Mouse (Mus musculus): Measurements from ENCODE around the gene Mpzl1. TPM values are rescaled to one million over a fixed set of nuclear protein-coding genes. Genes with fewer than 3 reads are reported as not detected.

Gene Mpzl1
- total RNA-seq, 2 experiments from 2014 or later, result 33.3 to 34.1 TPM

GRCm38 (mm10) chr1:165625896-165626295 is 8.4 kb downstream of the Mpzl1 start:
- intact Hi-C loops (cut with DNase I), result no loop called here
- DNase-seq, result no peak

- intact Hi-C loops (cut with DNase I), result no loop called here
- no peak for DNase-seq
Observed at GRCm38 (mm10) chr1:165625058-165625457, 9.3 kb downstream of the Mpzl1 start.

DNA sequence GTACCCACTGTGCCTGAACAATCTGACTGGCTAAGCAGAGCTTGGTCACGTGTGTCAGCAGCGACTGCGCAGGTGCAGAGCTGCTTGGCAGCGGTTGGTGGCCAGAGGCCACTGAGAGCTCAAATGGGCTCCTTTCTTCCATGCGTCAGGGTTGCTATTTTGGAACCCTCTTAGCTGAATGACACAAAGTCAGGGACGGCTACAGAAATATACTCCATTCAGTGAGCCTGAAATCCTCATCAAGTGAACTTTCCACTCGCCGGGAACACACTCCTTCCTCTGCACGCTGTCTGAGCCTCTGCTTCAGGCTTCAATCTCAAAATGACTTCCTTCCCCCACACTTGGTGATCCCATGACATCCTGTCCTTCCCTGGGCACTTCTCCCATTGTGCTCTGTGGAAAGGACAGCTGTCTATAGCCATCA is 16.1 kb downstream of the Mpzl1 start:
- DNase-seq, result peak; percentile 73 to 74
- intact Hi-C loops (cut with DNase I), result loop anchor here (2.0 kb wide), 1 partner anchor 15 kb away; no protein-coding TSS in a partner anchor

DNA sequence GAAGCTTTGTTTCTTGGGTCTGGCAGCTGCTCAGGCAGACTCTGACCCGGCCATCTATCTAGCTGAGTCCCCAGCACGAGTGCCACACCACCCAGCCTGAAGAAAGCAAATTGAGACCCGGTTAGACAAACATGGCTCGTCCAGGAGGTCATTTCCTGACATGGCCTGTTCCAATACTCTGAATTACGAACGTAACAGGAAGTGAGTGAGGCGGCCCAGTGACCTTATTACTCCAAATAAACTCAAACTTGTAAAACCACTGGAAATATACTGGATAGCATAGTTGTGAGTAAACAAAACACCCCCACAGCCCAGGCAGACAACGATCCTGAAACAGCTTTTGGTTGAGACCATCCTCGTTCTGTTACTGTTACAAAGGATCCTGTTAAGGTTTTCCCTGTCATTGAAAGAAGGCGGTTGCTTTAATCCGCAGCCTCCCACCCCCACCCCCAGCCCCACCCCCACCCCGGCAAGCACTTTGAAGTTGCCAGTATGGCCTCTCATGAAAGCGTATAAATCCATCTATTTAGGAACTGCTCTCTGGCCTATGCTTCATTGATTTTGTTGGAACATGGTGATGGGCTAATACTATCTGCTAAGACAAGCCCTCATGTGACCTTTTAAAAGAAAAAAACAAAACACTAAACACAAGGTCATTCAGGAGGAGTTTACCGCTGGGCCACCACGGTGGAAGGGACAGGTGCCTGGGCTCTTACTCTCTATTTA is 17.0 kb downstream of the Mpzl1 start:
- intact Hi-C loops (cut with DNase I), result no loop called here
- peak; percentile 22 to 34 for DNase-seq

GRCm38 (mm10) chr1:165616652-165617051 is 17.7 kb downstream of the Mpzl1 start:
- intact Hi-C loops (cut with DNase I), result no loop called here
- no peak for DNase-seq

DNA sequence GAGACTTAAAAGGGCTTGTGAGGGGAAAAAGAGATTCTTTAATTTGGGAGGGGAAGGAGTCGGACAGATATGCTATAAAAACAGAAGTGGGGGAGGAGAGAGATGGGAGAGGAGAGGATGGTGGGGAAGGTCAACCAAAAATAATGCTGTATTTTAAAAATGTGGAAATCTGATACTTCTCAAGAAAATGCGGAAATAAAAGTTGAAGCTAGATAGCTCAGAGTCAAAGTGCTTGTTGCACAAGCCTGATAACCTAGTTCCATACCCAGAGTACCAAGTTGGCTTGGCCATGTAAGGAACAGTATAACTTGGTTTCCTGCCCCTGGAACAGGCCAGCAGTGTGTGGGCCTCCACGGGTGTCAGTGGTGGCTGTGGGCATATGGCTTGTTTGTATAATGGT is 19.5 kb downstream of the Mpzl1 start:
- intact Hi-C loops (cut with DNase I), result no loop called here
- no peak for DNase-seq

DNA sequence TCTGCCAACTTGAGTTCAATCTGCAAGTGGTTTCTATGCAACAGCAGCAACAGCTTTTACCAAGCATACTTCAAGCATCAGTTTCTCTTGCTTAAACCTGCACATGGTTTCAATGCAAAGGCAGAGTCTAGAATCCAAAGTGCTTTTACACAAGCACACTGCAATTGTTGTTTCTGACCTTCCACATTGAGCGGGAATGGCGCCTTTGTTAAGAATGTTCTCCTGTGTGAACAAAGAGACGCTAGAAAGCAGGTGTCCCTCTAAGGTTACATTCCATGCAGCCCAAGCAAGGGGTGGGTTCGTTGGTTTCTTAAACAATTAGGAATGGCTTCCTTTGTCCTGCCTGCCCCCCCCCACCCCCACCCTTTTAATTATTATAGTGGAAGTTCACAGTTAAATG is 20.4 kb downstream of the Mpzl1 start:
- intact Hi-C loops (cut with DNase I), result no loop called here
- DNase-seq, result no peak

GRCm38 (mm10) chr1:165612714-165613113 is 21.6 kb downstream of the Mpzl1 start:
- intact Hi-C loops (cut with DNase I), result no loop called here
- DNase-seq, result no peak

DNA sequence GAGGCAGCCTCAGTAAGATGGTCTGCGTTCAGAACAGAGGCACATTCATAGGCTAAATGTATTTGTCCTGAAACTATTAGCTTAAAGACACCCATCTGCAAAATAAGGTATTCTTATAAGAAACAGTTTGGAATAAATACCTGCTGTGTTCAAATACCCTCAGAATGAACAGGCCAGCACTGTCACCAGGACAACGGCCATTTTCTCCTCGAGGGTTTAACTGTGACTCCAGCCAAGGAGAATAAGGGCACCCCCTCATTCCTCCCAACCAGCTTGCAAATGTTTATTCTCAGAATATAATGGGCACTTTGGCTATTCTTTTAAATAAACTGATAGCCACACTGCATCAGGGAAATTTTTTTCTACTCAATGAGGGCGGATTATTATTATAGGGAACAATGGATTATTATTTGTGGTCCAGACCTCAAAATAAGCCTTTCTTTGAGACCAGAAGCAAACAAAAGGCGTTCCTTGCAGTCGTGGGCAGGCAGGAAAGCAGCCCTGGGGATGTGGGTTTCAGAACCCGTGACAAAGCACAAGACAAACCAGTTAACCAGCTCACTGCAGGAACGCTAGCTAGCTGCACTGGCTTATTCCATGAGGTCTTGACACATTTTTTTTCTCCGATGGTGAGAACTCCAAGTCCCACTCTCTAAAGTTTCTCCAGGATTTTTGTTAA is 23.9 kb downstream of the Mpzl1 start:
- intact Hi-C loops (cut with DNase I), result no loop called here
- no peak for DNase-seq

GRCm38 (mm10) chr1:165609495-165610320 is 24.6 kb downstream of the Mpzl1 start:
- intact Hi-C loops (cut with DNase I), result no loop called here

GRCm38 (mm10) chr1:165608904-165609303 is 25.4 kb downstream of the Mpzl1 start:
- intact Hi-C loops (cut with DNase I), result loop anchor here (1.0 kb wide), 1 partner anchor 13 kb away; no protein-coding TSS in a partner anchor

More at GRCm38 (mm10) chr1:165609495-165610320, 24.6 kb downstream of the Mpzl1 start:
- DNase-seq, result no peak

DNA sequence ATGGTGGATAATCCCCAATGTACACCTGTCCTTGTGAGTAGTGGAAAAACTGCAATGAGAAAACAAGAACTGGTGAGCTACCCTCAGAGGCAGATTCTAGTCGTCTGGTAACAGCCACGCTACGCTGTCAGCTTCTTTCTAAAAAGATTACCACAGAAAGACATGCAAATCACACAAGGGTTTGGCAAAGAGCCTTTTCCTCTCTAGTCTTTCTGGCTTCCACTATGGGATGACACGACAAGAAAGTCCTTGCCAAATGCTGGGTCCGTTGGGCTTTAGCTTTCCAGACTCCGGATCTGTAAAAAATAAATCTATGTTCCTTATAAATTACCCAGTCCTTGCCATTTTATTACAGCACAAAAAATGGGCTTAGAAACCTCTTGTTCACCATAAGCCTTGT is 28.6 kb downstream of the Mpzl1 start:
- DNase-seq, result peak; percentile 34 to 63
- intact Hi-C loops (cut with DNase I), result no loop called here

More at GRCm38 (mm10) chr1:165608904-165609303, 25.4 kb downstream of the Mpzl1 start:
- no peak for DNase-seq

GRCm38 (mm10) chr1:165605108-165605507 is 29.2 kb downstream of the Mpzl1 start:
- DNase-seq, result no peak
- intact Hi-C loops (cut with DNase I), result no loop called here

- DNase-seq, result no peak
- intact Hi-C loops (cut with DNase I), result no loop called here
Observed at GRCm38 (mm10) chr1:165604203-165604602, 30.1 kb downstream of the Mpzl1 start.

GRCm38 (mm10) chr1:165603218-165603617 is 31.1 kb downstream of the Mpzl1 start:
- intact Hi-C loops (cut with DNase I), result no loop called here

DNA sequence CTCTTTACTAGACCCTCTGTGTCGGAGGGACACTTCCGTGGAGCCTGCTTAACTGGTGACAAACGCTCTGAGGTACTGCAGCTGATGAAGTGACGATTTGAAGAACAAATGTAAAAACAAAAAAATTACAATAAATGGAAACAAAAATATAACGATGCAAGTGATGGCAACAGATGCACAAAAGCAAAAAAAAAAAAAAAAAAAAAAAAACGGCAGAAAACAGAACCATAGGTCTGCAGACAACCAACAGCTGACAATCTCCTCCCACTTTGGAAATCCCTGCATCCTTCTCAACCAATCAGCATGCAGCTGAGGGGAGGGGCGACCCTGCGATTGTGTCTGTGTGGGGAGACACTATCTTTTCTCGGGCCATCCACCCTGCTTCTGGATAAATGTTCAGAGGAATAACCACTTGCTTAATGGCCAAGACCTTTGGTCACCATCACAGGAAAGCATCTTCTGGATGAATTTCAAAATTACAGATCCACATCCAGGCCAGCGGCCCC is 32.5 kb downstream of the Mpzl1 start:
- intact Hi-C loops (cut with DNase I), result no loop called here
- no peak for DNase-seq

More at GRCm38 (mm10) chr1:165603218-165603617, 31.1 kb downstream of the Mpzl1 start:
- DNase-seq, result no peak

GRCm38 (mm10) chr1:165594699-165595421 is 39.5 kb downstream of the Mpzl1 start:
- intact Hi-C loops (cut with DNase I), result no loop called here
- no peak for DNase-seq

DNA sequence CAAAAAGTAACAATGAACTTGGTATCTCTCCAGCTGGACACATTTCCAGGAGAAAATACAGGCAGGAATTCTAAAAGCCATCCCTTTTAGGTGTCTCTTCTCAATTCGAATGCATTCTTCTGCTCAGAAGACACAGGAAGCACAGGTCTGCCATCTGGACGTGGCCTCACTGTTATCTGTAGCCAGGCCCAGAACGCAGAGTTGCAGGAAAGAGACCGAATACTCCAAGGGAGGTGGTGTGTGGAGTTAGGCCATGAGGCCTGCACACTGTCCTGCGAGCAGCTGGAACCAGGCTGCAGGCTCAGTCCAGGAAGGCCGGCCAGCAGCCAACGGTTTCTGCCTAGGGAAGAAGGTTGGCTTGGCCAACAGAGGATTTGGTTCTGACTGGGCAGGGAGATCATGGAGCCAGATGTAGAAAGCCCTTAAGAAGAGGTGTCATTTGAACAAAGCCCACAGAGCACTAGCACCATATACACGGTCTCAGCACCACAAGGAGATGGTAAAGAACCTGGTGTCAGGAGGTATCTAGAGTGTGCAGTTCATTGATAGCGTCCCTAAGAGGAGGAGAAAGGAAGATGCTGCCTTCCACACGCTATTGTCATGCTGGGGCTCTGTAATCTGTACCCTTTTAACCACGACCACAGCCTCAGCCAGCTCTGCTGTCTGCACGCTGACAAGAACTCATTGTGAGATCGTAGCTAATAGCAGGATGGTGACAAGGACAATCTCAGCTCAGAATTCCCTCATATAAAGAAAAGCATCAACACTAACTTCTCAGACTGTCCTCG is 41.8 kb downstream of the Mpzl1 start:
- peak; percentile 55 to 61 for DNase-seq
- intact Hi-C loops (cut with DNase I), result no loop called here

DNA sequence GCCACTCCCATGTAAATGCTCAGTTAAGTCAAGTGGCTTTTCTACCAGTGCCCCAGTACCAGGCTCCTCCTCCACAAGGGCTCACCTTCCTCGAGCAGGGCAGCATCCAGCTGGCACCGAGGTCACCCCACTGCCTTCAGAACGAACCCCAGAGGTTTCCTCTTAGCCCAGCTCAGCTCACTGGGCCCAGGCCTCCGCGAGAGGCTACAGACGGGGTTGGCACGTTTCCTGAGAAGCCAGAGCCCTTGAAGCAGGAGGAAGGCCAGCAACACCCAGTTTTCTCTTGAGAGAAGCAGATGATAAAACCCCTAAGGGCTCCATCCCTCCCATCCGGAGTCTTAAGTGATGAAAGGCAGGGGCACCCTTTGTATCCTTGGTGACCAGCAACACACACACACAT is 43.6 kb downstream of the Mpzl1 start:
- DNase-seq, result no peak
- intact Hi-C loops (cut with DNase I), result no loop called here
